Mouse (Mus musculus) ovary, postnatal 14 days (tissue): Measurements from ENCODE around the gene Dhx40.
"Not testable (repeated sequence)": the region's sequence is repeated elsewhere in the genome, so short reads cannot be mapped to it uniquely, and the experiment has no call there.

ENCODE experiments used
- DNase-seq: peaks from one replicate; pipeline ENCODE4 v3.0.0; 2022; ENCODE audit warnings: low spot score

The Dhx40 gene

GRCm38 (mm10) chr11:86751010-86751409, 56.5 kb downstream of the Dhx40 start:
- no peak for DNase-seq

- DNase-seq, result no peak
Measured at GRCm38 (mm10) chr11:86749776-86750423, 57.6 kb downstream of the Dhx40 start.

GRCm38 (mm10) chr11:86745634-86746404, 61.7 kb downstream of the Dhx40 start:
- DNase-seq, result no peak

GRCm38 (mm10) chr11:86742605-86743004, 64.9 kb downstream of the Dhx40 start:
- no peak for DNase-seq

- no peak for DNase-seq
Measured at GRCm38 (mm10) chr11:86741505-86741904, 66.0 kb downstream of the Dhx40 start.

- no peak for DNase-seq
Measured at GRCm38 (mm10) chr11:86739470-86739869, 68.1 kb downstream of the Dhx40 start.

GRCm38 (mm10) chr11:86738956-86739355, 68.6 kb downstream of the Dhx40 start:
- DNase-seq, result no peak

GRCm38 (mm10) chr11:86738308-86738707, 69.2 kb downstream of the Dhx40 start:
- DNase-seq, result not testable (repeated sequence)

GRCm38 (mm10) chr11:86737301-86738000, 70.1 kb downstream of the Dhx40 start:
- no peak for DNase-seq

- no peak for DNase-seq
Measured at GRCm38 (mm10) chr11:86734993-86735392, 72.6 kb downstream of the Dhx40 start.

GRCm38 (mm10) chr11:86734241-86734939, 73.2 kb downstream of the Dhx40 start:
- no peak for DNase-seq

- no peak for DNase-seq
Measured at GRCm38 (mm10) chr11:86731443-86731842, 76.1 kb downstream of the Dhx40 start.

- no peak for DNase-seq
Measured at GRCm38 (mm10) chr11:86725607-86726006, 81.9 kb downstream of the Dhx40 start.

GRCm38 (mm10) chr11:86724982-86725381, 82.6 kb downstream of the Dhx40 start:
- DNase-seq, result no peak

GRCm38 (mm10) chr11:86724004-86724403, 83.5 kb downstream of the Dhx40 start:
- DNase-seq, result no peak

- DNase-seq, result no peak
Measured at GRCm38 (mm10) chr11:86719390-86719789, 88.2 kb downstream of the Dhx40 start.
